Mouse (Mus musculus): ENCODE results near the gene Lrrfip1. TPM values are rescaled to one million over a fixed set of nuclear protein-coding genes. Genes with fewer than 3 reads are reported as not detected.
A peak's percentile ranks its signal among the peaks of the same experiment; 100 is the strongest.

The Lrrfip1 gene
- polyA plus RNA-seq, 1 experiment, result 74.1 TPM

DNA sequence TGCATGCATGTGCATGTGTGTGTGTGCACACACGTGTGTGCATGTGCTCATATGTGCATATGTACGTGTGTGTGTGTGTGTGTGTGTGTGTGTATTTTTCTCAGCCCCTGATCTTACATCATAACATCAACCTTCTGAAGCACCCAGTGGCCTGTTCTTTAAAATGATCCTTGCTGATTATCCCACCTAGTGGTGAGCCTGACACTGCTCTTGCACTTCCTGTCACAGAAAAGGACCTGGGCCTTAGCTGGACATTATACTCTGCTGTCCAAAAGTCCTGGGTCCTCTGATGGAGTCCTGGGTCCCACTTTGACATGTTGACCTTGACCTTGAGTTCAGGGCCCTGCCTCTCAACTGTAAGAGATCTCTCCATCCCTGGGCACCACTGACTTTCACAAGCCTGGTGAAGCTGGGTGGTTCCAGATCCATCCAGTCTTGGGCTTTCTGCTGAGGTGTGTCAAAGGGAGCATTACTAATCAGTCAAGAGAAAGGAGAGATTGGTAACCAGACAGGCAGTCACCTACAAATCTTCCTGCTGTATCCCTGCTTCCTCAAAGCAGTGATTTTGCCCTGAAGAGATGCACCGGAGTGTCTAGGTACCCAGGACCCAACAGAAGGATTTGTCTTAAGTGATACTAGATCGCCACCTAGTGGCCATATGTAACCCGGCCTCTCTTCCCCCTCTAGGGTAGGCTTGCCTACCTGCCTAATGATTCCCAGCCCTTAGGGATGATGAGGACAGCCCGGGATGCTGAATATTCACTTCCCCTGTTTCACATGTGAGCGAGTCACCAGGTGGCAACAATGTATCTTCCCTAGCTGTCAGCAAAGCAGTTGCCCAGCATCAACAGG is 42.1 kb upstream of the Lrrfip1 start:
- no peaks in the 10 kb centered on the region for H3K79me2 ChIP-seq (ENCODE audit: control insufficient read depth, insufficient read depth)
- no peak for TF ChIP-seq MYOG (IDR thresholded peaks at IDR 0.05; ENCODE audit: control insufficient read depth, extremely low read depth, insufficient read length)
- no peak for TF ChIP-seq FOSL1 (IDR thresholded peaks at IDR 0.05; ENCODE audit: insufficient read depth, low read length, poor library complexity, severe bottlenecking)
- TF ChIP-seq CTCF (IDR thresholded peaks at IDR 0.05; ENCODE audit: control insufficient read depth, insufficient read depth, insufficient read length), result peak; percentile 39
- TF ChIP-seq MYOD1 (IDR thresholded peaks at IDR 0.05; ENCODE audit: control insufficient read depth, insufficient read length, low read depth), result no peak
- H3K36me3 ChIP-seq (ENCODE audit: control insufficient read depth, insufficient read depth), result no peaks in the 10 kb centered on the region
- H3K4me3 ChIP-seq (ENCODE audit: insufficient read depth, poor library complexity, severe bottlenecking), result no peak overlapping the region
- H3K79me3 ChIP-seq (ENCODE audit: low read depth), result no peaks in the 10 kb centered on the region
- peaks cover 27% of the 10 kb centered on the region for H3K27me3 ChIP-seq (ENCODE audit: control insufficient read depth, insufficient read depth, insufficient read length)
- no peak overlapping the region for H3ac ChIP-seq (ENCODE audit: control insufficient read depth, insufficient read length, low read depth)

DNA sequence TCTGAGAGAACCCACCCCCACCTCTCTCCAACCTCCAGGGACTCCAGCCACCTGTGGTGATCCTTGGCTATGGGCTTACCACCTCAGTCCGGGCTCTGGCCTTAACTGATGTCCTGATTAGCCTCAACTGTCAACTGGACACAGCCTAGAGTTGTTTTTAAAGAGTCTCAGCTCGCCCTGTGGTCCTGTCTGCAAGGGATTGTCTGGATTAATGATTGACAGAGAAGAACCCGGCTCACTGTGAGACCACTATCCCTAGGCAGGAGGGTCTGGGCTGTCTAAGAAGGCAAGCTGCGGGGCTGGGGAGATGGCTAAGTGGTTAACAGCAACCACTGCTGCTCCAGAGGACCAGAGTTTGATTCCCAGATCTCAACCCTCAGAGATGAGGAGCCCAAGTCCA is 36.0 kb upstream of the Lrrfip1 start:
- no peak for TF ChIP-seq FOSL1 (IDR thresholded peaks at IDR 0.05; ENCODE audit: insufficient read depth, low read length, poor library complexity, severe bottlenecking)
- no peak for TF ChIP-seq USF1 (IDR thresholded peaks at IDR 0.05; ENCODE audit: low read depth)
- no peak for TF ChIP-seq CEBPB (IDR thresholded peaks at IDR 0.05; ENCODE audit: low read depth)
- TF ChIP-seq CTCF (IDR thresholded peaks at IDR 0.05; ENCODE audit: control insufficient read depth, insufficient read depth, insufficient read length), result no peak
- no peak for TF ChIP-seq MAX (IDR thresholded peaks at IDR 0.05)
- TF ChIP-seq MYOG (IDR thresholded peaks at IDR 0.05; ENCODE audit: control insufficient read depth, extremely low read depth, insufficient read length), result no peak
- no peak for TF ChIP-seq MYOD1 (IDR thresholded peaks at IDR 0.05; ENCODE audit: control insufficient read depth, insufficient read length, low read depth)
- H3K4me3 ChIP-seq (ENCODE audit: insufficient read depth, poor library complexity, severe bottlenecking), result no peak overlapping the region
- H3K27me3 ChIP-seq (ENCODE audit: control insufficient read depth, insufficient read depth, insufficient read length), result peaks cover 29% of the 10 kb centered on the region
- H3ac ChIP-seq (ENCODE audit: control insufficient read depth, insufficient read length, low read depth), result no peak overlapping the region
- no peaks in the 10 kb centered on the region for H3K36me3 ChIP-seq (ENCODE audit: control insufficient read depth, insufficient read depth)
- no peaks in the 10 kb centered on the region for H3K79me2 ChIP-seq (ENCODE audit: control insufficient read depth, insufficient read depth)
- H3K79me3 ChIP-seq (ENCODE audit: low read depth), result no peaks in the 10 kb centered on the region

- TF ChIP-seq FOSL1 (IDR thresholded peaks at IDR 0.05; ENCODE audit: insufficient read depth, low read length, poor library complexity, severe bottlenecking) (no peak), USF1 (IDR thresholded peaks at IDR 0.05; ENCODE audit: low read depth) (no peak), CTCF (IDR thresholded peaks at IDR 0.05; ENCODE audit: control insufficient read depth, insufficient read depth, insufficient read length) (no peak), MYOG (IDR thresholded peaks at IDR 0.05; ENCODE audit: control insufficient read depth, extremely low read depth, insufficient read length) (no peak), MAX (IDR thresholded peaks at IDR 0.05) (no peak), CEBPB (IDR thresholded peaks at IDR 0.05; ENCODE audit: low read depth) (no peak)
- Histone ChIP-seq H3K4me3 (ENCODE audit: insufficient read depth, poor library complexity, severe bottlenecking) (no peak overlapping the region), H3K27me3 (ENCODE audit: control insufficient read depth, insufficient read depth, insufficient read length) (peaks cover 29% of the 10 kb centered on the region)
Observed at GRCm38 (mm10) chr1:90962994-90963393, 35.5 kb upstream of the Lrrfip1 start.

GRCm38 (mm10) chr1:90967583-90967982 is 31.0 kb upstream of the Lrrfip1 start:
- Histone ChIP-seq H3K79me3 (ENCODE audit: low read depth) (no peaks in the 10 kb centered on the region), H3K36me3 (ENCODE audit: control insufficient read depth, insufficient read depth) (no peaks in the 10 kb centered on the region), H3K27me3 (ENCODE audit: control insufficient read depth, insufficient read depth, insufficient read length) (no peaks in the 10 kb centered on the region), H3ac (ENCODE audit: control insufficient read depth, insufficient read length, low read depth) (no peak overlapping the region), H3K4me3 (ENCODE audit: insufficient read depth, poor library complexity, severe bottlenecking) (no peak overlapping the region), H3K79me2 (ENCODE audit: control insufficient read depth, insufficient read depth) (no peaks in the 10 kb centered on the region)
- no peak for TF ChIP-seq MAX (IDR thresholded peaks at IDR 0.05)
- no peak for TF ChIP-seq CTCF (IDR thresholded peaks at IDR 0.05; ENCODE audit: control insufficient read depth, insufficient read depth, insufficient read length)
- TF ChIP-seq CEBPB (IDR thresholded peaks at IDR 0.05; ENCODE audit: low read depth), result no peak
- TF ChIP-seq USF1 (IDR thresholded peaks at IDR 0.05; ENCODE audit: low read depth), result no peak
- TF ChIP-seq MYOD1 (IDR thresholded peaks at IDR 0.05; ENCODE audit: control insufficient read depth, insufficient read length, low read depth), result no peak
- TF ChIP-seq MYOG (IDR thresholded peaks at IDR 0.05; ENCODE audit: control insufficient read depth, extremely low read depth, insufficient read length), result no peak
- TF ChIP-seq FOSL1 (IDR thresholded peaks at IDR 0.05; ENCODE audit: insufficient read depth, low read length, poor library complexity, severe bottlenecking), result no peak

More at GRCm38 (mm10) chr1:90962994-90963393, 35.5 kb upstream of the Lrrfip1 start:
- no peaks in the 10 kb centered on the region for H3K36me3 ChIP-seq (ENCODE audit: control insufficient read depth, insufficient read depth)
- H3ac ChIP-seq (ENCODE audit: control insufficient read depth, insufficient read length, low read depth), result no peak overlapping the region
- H3K79me2 ChIP-seq (ENCODE audit: control insufficient read depth, insufficient read depth), result no peaks in the 10 kb centered on the region
- H3K79me3 ChIP-seq (ENCODE audit: low read depth), result no peaks in the 10 kb centered on the region

- no peaks in the 10 kb centered on the region for H3K79me2 ChIP-seq (ENCODE audit: control insufficient read depth, insufficient read depth)
- no peaks in the 10 kb centered on the region for H3K36me3 ChIP-seq (ENCODE audit: control insufficient read depth, insufficient read depth)
- H3K79me3 ChIP-seq (ENCODE audit: low read depth), result no peaks in the 10 kb centered on the region
- H3K27me3 ChIP-seq (ENCODE audit: control insufficient read depth, insufficient read depth, insufficient read length), result no peaks in the 10 kb centered on the region
- no peak for TF ChIP-seq MYOD1 (IDR thresholded peaks at IDR 0.05; ENCODE audit: control insufficient read depth, insufficient read length, low read depth)
- H3ac ChIP-seq (ENCODE audit: control insufficient read depth, insufficient read length, low read depth), result no peak overlapping the region
- H3K4me3 ChIP-seq (ENCODE audit: insufficient read depth, poor library complexity, severe bottlenecking), result no peak overlapping the region
Observed at GRCm38 (mm10) chr1:90968649-90969048, 29.9 kb upstream of the Lrrfip1 start.

GRCm38 (mm10) chr1:90969347-90969784 is 29.2 kb upstream of the Lrrfip1 start, which contains the start of gene Rab17:
Gene Rab17 (minus strand): TSS chr1:90969661.
- TF ChIP-seq MYOG (IDR thresholded peaks at IDR 0.05; ENCODE audit: control insufficient read depth, extremely low read depth, insufficient read length), result no peak
- TF ChIP-seq FOSL1 (IDR thresholded peaks at IDR 0.05; ENCODE audit: insufficient read depth, low read length, poor library complexity, severe bottlenecking), result no peak
- TF ChIP-seq CEBPB (IDR thresholded peaks at IDR 0.05; ENCODE audit: low read depth), result no peak
- no peak for TF ChIP-seq MYOD1 (IDR thresholded peaks at IDR 0.05; ENCODE audit: control insufficient read depth, insufficient read length, low read depth)
- TF ChIP-seq CTCF (IDR thresholded peaks at IDR 0.05; ENCODE audit: control insufficient read depth, insufficient read depth, insufficient read length), result no peak
- TF ChIP-seq USF1 (IDR thresholded peaks at IDR 0.05; ENCODE audit: low read depth), result no peak
- TF ChIP-seq MAX (IDR thresholded peaks at IDR 0.05), result no peak
- Histone ChIP-seq H3K79me3 (ENCODE audit: low read depth) (no peaks in the 10 kb centered on the region), H3ac (ENCODE audit: control insufficient read depth, insufficient read length, low read depth) (no peak within 1 kb of the TSS), H3K27me3 (ENCODE audit: control insufficient read depth, insufficient read depth, insufficient read length) (no peaks in the 10 kb centered on the region), H3K79me2 (ENCODE audit: control insufficient read depth, insufficient read depth) (no peaks in the 10 kb centered on the region), H3K36me3 (ENCODE audit: control insufficient read depth, insufficient read depth) (no peaks in the 10 kb centered on the region), H3K4me3 (ENCODE audit: insufficient read depth, poor library complexity, severe bottlenecking) (no peak within 1 kb of the TSS)

Measured in C2C12 (cell line).